Mouse (Mus musculus) left cerebral cortex, postnatal 14 days (tissue): ENCODE results near the gene Dzip3. TPM values are rescaled to one million over a fixed set of nuclear protein-coding genes. Genes with fewer than 3 reads are reported as not detected.

Experiments
- DNase-seq, 2 experiments: peaks; one replicate each; pipeline ENCODE4 v3.0.0; 2021 to 2022; ENCODE audit warnings: low spot score in 2 of 2, mixed read lengths in 1 of 2
- intact Hi-C: fragments of 180-260 bp; cut with DNase I; formaldehyde crosslinking; loops from one replicate; pipeline ENCODE4 v1.15.1; 2025
- total RNA-seq, 2 experiments: library from RNA; stranded (reverse); gene quantifications; 2 replicates each; pipeline ENCODE4 v1.2.3; 2021

Gene Dzip3
- total RNA-seq, 2 experiments from 2014 or later = 75.4 to 79.7 TPM

DNA sequence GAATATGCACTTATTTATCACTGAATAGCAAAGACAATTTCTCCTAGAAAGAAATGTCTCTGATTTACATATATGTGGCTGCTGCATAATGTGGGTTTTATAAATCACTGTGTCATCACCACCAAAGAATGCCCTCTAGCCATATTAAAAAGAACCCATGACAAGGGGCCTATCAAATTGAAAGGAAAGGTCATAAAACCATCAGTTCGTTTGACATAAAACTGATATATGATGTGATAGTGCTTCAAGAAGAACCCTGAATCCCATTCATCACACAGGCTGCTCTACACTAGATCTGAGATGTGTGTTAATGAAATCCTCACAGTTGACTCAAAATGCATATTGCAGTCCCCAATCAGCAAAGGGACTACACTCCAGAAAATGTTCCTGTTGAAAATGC, 94.1 kb downstream of the Dzip3 start:
- no peak for DNase-seq
- intact Hi-C loops = no loop called here

DNA sequence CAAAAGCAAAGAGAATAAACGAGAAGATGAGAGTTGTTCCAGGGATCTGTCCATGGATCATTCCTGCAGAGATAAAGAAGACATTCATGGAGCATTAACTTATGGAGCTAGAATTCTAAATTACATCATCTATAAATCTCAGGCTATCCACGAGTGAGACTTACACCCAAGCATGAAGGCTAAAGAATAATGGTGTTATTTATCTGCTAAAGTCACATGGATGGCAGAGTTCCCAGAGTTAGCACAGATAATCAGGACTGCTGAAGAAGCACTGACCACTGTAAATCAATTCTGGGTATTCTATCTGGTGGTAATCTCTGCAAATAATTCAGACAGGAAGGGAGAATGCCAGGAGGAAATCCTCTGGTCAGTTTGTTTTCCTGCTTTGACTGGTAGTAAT, 103.2 kb downstream of the Dzip3 start:
- no peak for DNase-seq
- intact Hi-C loops = no loop called here

Other genes with a start within 250 kb of the Dzip3 start
- under 1 TPM; 0.07 to 0.38 TPM for gene Trat1, start 222.1 kb downstream of the Dzip3 start, total RNA-seq
- not detected for gene Retnlb, start 177.3 kb downstream of the Dzip3 start, total RNA-seq
- 1 to 10 TPM in 1 of 2 experiments, under 1 TPM in 1; 0.66 to 1.6 TPM for gene Retnla, start 151.6 kb downstream of the Dzip3 start, total RNA-seq
- not detected for gene Retnlg, start 121.5 kb downstream of the Dzip3 start, total RNA-seq
- 1 to 10 TPM; 3.5 to 4.0 TPM for gene Cip2a, start within 50 bp of the Dzip3 start, total RNA-seq
- under 1 TPM; 0.47 to 0.53 TPM for gene Myh15, start 63.3 kb upstream of the Dzip3 start, total RNA-seq